Mouse (Mus musculus) left cerebral cortex, postnatal 36 days (tissue): ENCODE results near the gene Uimc1. TPM values are rescaled to one million over a fixed set of nuclear protein-coding genes. Genes with fewer than 3 reads are reported as not detected.
"Not testable (repeated sequence)": the region's sequence is repeated elsewhere in the genome, so short reads cannot be mapped to it uniquely, and the experiment has no call there.

Experiments
- DNase-seq, 2 experiments: peaks; one replicate each; pipeline ENCODE4 v3.0.0; 2021 to 2022; ENCODE audit warnings: low spot score in 2 of 2, mixed read lengths in 1 of 2
- intact Hi-C: fragments of 180-260 bp; cut with DNase I; formaldehyde crosslinking; loops from one replicate; pipeline ENCODE4 v1.15.1; 2025
- total RNA-seq, 2 experiments: library from RNA; stranded (reverse); gene quantifications; 2 replicates each; pipeline ENCODE4 v1.2.3; 2021

Gene Uimc1
- 10 to 100 TPM; 16.6 to 22.2 TPM for total RNA-seq

GRCm38 (mm10) chr13:55099726-55100478 lies at the start of gene Uimc1:
TSS of gene Uimc1 (minus strand) at chr13:55100300.
- intact Hi-C loops = no loop called here
- DNase-seq = peak; percentile 79 to 82

GRCm38 (mm10) chr13:55140271-55140670 lies 40.2 kb upstream of the Uimc1 start:
- intact Hi-C loops = no loop called here
- DNase-seq = no peak

DNA sequence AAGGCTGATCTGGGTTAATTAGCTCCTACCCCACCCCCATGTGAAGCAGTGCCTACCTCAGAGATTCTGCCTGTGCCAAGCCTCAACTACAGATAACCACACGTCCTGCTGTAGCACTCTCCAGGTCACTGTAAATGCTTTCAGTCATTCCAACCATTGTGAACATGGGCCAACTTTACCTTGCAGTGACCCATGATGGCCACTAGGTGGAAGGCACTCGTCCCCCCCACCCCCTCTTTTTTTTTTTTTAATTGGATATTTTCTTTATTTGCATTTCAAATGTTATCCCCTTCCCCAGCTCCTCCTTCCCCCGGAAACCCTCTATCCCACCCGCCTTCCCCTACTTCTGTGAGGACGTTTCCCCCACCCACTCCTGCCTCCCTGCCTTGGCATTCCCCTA lies 35.3 kb upstream of the Uimc1 start:
- DNase-seq = no peak
- intact Hi-C loops = no loop called here

DNA sequence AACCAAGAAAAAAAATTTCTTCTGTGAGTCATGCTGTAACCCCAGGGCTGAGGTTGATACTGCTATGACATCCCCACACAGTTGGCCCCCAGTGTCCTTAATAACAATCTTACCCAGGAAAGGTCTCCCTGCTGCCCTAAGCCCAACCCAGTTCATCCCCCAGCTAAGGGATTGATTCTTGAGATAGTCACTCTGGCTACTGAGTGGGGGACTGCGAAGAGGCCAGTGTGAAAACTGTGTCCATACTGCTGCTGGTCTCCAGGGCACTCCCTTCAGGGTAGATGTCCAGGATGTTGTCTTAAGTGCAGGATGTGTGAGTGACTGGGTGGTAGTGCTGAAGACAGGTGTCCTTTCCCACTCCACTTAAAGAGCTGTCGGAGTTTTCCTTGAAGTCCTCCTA lies 33.3 kb upstream of the Uimc1 start, which contains the start of gene Gm17617:
TSS of gene Gm17617 (minus strand) at position 101 of the 400 bp plus-strand sequence.
- intact Hi-C loops = no loop called here
- DNase-seq = no peak

DNA sequence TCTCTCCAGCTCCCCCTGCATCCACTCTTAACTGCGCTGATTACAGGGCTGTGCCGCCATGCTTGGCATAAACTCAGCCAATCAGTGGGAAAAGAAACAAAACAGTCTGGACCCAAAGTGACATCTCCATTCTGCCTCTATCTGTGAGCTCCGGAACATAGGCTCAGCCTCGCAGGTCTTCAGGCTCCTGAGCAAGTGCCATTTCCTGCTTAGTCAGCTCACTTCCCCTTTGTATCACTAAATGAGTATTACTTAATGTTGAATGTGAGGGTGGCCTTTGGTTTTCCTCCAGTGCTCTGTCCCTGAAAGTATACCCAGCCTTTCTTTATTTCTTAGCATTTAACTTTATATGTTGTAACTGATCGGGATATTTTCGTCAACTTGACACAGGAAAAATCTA lies 24.8 kb upstream of the Uimc1 start:
- intact Hi-C loops = no loop called here
- no peak for DNase-seq

- intact Hi-C loops = no loop called here
- no peak for DNase-seq
These were observed 14.3 kb upstream of the Uimc1 start for GRCm38 (mm10) chr13:55114375-55114774.

GRCm38 (mm10) chr13:55107694-55108093 lies 7.6 kb upstream of the Uimc1 start:
- intact Hi-C loops = loop anchor here (5.0 kb wide), 1 partner anchor 65 kb away; no protein-coding TSS in a partner anchor
- DNase-seq = peak in 1 of 2 experiments; percentile 43

DNA sequence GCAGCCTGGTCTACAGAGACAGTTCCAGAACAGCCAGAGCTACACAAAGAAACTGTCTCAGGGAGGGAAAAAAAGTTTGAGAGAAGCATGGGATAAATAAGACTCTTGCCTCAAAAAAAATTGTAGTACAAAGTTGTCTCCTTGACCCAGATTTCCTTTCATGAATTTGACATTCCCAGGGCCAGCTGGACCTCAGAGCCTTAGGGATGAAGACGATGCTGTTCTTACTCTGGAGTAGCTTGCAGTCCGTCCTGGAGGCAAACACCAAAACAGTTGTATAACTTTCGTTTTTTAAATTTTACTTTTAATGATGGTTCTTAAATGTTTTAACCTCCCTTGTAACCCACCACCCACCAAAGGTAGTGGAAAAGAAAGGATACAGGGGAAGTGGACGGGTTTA lies 7.0 kb upstream of the Uimc1 start:
- intact Hi-C loops = loop anchor here (5.0 kb wide), 1 partner anchor 65 kb away; no protein-coding TSS in a partner anchor
- no peak for DNase-seq

DNA sequence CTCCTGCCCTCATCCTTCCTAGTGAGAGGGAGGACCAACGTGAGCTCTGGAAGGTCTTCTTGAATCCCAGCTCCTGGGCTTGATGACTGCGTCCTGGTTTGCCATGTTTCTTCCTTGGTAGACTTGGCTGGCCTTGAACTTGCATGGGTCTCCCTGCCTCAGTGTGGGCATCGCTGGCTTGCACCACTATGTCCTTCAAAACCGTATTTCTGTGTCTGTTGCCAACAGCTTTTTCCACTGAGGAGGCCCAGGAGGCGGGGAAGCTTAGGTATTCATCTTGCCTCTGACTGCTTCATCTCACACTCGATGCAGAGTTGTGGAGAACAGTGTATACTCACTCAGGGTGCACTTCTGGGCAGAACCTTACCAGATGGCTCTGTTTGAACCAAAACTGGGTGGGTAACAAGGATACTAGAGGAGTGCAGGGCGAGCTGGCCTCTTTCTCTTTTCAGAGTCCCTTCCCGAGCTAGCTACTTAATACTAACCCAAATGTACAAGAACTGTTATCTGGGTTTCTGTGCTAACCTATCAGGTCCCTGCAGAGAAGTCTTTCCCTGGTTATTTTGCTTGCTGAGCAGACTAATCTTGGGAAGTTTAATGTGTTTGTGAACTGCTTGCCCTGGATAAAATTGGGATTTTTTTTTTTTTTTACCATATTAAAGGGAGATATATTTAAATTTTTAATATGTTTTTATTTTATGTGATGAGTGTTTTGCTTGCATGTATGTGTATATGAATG lies 6.0 kb upstream of the Uimc1 start:
- intact Hi-C loops = loop anchor here (5.0 kb wide), 1 partner anchor 66 kb away; no protein-coding TSS in a partner anchor
- DNase-seq = no peak

DNA sequence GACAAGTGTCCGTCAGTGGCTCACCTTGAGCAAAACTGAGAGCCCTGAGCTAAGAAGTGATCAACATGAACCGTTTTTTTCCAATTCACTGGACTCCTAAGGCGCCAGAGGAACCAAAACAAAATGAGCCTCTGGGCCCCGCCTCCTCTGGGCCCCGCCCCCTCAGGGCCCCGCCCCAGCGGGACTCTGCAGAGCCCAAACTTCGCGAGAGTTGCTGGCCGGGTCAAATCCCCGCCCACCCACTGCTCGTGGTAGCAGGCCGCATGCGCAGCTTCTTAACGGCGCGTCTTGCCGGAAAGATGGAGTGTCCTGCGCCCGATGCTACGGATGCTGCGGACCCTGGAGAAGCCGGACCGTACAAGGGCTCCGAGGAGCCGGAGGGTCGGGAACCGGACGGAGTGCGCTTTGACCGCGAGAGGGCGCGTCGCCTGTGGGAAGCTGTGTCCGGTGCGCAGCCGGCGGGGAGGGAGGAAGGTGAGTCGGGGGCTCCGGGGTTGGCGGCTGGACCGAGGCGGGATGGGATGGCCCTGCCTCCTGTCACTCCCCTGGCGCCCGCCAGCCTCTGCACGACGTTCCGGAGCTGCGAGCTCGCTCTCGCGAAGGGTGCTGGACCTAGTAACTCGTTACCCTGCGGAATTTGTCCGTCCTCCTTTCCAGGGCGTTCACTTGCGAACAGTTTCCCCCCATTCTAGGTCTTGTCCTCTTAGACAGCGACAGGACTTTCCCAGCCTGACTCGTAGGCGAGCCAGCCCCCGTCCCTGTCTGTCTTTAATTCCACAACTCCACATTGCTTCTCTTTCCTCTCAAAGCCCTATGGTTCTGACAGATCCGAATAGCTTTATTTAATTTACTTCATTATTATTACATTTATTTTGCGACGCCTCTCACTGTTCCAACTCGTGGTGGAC lies 5.2 kb upstream of the Uimc1 start, which contains the start of gene Zfp346:
TSS of gene Zfp346 (plus strand) at position 267 of the 908 bp plus-strand sequence.
- intact Hi-C loops = loop anchor here (5.0 kb wide), 1 partner anchor 67 kb away; no protein-coding TSS in a partner anchor
- peak; percentile 95 to 96 for DNase-seq

GRCm38 (mm10) chr13:55103351-55103750 lies 3.3 kb upstream of the Uimc1 start:
- intact Hi-C loops = no loop called here
- no peak for DNase-seq

GRCm38 (mm10) chr13:55102366-55102765 lies 2.3 kb upstream of the Uimc1 start:
- intact Hi-C loops = no loop called here
- DNase-seq = no peak

- no peak for DNase-seq
- intact Hi-C loops = no loop called here
These were observed 1.5 kb upstream of the Uimc1 start for GRCm38 (mm10) chr13:55101627-55102026.

DNA sequence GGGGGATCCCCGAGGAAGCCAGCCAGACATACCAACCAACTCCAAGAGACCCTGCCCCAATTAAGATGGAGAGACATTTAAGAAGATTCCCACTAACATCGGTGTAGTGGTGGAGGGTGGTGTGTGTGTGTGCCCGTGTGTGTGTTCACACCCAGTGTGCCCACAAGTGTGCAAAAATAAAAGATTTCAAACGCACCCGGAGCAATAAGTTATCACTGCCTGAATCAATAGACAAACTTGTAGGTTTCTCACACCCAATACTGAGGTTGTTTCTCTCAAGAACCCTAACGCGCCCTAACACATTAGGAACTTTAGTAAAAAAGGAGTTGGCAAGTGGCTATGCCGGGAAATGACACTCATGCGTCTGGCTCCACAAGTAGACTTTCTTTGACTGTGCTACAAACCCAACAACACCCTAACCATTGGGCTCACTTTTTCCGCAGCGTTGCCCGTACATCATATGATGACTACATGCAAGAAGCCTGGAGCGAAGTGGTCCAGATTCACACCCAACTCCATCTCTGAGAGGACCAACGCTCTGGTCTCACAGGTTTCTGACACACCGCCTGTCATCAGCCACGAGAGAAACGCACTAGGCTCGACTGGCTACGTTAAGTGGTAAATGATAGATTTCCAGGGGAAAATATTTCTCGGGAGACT lies 904 bp downstream of the Uimc1 start:
- DNase-seq = peak in 1 of 2 experiments; percentile 14
- intact Hi-C loops = no loop called here

GRCm38 (mm10) chr13:55097841-55098240 lies 2.3 kb downstream of the Uimc1 start:
- intact Hi-C loops, DNase-seq: not testable (repeated sequence)

DNA sequence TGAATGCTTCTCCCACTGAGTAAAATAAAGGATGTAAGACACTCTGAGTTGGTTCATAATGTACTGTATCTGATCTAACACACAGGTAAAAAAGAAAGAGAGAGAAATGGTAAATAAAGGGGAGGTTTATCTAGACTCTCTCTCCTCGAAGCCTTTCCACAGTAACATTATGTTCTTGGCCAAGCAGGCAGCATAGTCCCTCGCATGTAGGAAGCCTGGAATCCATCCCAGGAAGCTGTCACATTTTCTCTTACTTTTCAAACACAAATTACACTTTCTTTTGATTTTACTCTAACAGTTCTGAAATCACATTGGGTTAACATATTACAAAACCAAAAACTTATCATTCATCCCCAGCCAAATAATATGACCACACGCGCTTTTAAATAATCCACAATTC lies 7.5 kb downstream of the Uimc1 start:
- intact Hi-C loops = no loop called here
- no peak for DNase-seq

GRCm38 (mm10) chr13:55075597-55075996 lies 24.5 kb downstream of the Uimc1 start:
- intact Hi-C loops = loop anchor here (5.0 kb wide), 1 partner anchor 358 kb away; no protein-coding TSS in a partner anchor
- no peak for DNase-seq

- intact Hi-C loops = loop anchor here (2.0 kb wide), 1 partner anchor 271 kb away; no protein-coding TSS in a partner anchor
- DNase-seq = no peak
These were observed 28.8 kb downstream of the Uimc1 start for GRCm38 (mm10) chr13:55071322-55071721.

- DNase-seq = no peak
- intact Hi-C loops = loop anchor here (2.0 kb wide), 1 partner anchor 269 kb away; no protein-coding TSS in a partner anchor
These were observed 30.4 kb downstream of the Uimc1 start for GRCm38 (mm10) chr13:55069719-55070118.
